Mouse (Mus musculus): ENCODE measurements around the gene Homer2.

Gene Homer2

GRCm38 (mm10) chr7:81585326-81585725 lies 122.0 kb downstream of the Homer2 start:
- in situ Hi-C loops (cut with MboI), result no loop called here

DNA sequence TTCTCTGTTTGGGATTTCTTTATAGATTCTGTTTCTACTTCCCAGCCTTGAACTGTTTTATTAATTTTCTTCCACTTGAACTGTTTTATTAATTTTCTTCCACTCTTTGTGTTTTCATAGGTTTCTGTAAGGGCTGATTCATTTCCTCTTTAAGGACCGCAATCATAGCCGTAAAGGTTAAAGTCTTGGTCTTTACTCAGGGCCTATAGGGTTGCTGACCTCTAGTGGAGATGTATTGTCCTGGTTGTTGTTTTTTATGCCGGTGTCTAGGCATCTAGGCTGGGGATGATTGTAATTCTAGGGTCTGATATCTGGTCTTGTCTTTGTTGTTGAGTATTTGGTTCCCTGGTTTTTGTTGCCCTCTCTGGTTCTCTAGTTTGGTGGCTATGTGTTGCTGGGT lies 123.8 kb downstream of the Homer2 start:
- in situ Hi-C loops (cut with MboI), result no loop called here

GRCm38 (mm10) chr7:81579312-81579711 lies 128.0 kb downstream of the Homer2 start:
- in situ Hi-C loops (cut with MboI), result no loop called here

DNA sequence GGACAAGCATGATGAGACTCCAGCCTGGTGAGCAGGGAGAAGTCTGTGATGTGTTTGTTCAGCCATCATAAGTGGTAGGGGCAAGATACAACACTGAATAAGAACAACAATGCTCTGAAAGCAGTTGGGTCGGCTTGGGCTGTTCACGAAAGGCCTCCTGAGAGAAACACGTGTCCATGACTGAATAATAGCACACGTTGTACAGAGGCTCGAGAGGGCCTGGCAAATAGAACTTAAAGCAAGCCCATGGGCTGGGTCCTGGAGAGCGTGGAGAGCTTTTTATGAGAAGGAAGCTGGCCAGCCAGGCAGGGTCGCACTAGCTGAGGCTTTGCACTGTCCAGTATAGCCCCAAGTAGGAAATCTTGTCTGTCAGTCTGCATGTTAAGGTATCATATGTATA lies 128.9 kb downstream of the Homer2 start:
- in situ Hi-C loops (cut with MboI), result no loop called here

DNA sequence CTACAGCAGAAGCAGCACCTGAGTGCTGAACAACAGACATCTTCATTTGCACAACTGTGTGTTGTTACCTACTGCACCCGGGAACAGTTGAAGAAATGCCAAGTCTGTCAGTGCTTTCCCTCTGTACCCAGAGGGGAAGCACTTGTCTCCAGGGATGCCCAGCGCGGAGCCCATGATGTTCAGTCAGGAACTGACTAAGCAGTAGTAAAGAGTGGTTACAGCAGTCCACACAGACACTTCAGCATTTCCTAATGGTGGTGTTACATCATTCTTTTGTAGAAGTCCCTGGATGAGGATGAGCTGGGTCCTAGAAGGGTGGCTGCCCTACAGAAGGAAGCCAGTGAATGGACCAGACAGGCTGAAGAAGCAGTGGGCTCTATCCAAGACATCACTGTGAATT lies 129.5 kb downstream of the Homer2 start:
- in situ Hi-C loops (cut with MboI), result no loop called here

GRCm38 (mm10) chr7:81575606-81576005 lies 131.7 kb downstream of the Homer2 start:
- in situ Hi-C loops (cut with MboI), result no loop called here

DNA sequence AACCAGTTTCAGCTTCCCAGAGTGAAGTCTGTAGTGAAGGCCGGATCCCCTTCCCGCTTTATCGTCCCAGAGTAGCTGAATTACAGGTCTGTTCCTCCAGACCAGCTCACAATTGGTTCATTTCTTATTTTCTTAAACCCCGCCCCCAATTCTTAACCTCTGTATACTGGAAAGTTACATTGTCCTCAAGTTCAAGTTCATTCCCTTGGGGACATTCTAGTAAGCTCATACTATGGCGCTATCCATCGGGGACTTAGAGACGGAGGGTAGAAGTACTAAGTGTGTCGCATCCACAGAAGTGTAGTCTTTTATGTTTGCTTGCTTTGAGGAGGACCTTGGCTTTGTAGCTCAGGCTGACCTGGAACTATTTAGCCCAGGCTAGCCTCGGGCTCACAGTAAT lies 133.5 kb downstream of the Homer2 start:
- in situ Hi-C loops (cut with MboI), result no loop called here

GRCm38 (mm10) chr7:81573397-81573796 lies 133.9 kb downstream of the Homer2 start:
- in situ Hi-C loops (cut with MboI), result no loop called here

DNA sequence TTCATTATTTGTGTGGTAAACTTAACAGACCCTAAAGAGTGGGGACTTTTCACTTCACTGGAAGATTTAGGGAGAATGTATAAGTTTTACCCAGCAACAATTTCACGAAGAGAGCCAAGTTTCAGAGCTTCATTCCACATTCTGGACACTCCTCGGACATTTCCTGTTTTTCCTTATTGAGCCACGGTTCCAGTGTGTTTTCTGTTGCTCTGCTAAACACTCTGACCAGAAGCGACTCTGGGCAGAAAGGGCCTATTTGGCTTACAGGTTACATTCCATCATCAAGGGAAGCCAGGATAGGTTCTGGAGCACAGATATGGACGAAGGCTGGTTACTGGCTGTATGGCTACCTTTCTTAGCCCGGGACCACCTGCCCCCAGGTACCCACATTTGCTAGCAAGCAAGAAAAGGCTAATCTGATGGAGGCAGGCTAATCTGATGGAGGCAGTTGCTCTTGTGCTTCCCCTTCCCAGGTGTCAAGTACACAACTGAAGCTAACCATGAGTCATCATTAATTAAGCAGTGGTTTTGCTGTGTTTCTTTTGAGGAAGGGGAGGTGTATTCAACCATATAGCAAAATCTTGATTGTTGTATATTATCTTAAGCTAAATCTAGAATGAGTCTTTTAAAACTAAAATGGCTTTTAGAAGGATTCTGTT lies 134.6 kb downstream of the Homer2 start:
- in situ Hi-C loops (cut with MboI), result no loop called here

DNA sequence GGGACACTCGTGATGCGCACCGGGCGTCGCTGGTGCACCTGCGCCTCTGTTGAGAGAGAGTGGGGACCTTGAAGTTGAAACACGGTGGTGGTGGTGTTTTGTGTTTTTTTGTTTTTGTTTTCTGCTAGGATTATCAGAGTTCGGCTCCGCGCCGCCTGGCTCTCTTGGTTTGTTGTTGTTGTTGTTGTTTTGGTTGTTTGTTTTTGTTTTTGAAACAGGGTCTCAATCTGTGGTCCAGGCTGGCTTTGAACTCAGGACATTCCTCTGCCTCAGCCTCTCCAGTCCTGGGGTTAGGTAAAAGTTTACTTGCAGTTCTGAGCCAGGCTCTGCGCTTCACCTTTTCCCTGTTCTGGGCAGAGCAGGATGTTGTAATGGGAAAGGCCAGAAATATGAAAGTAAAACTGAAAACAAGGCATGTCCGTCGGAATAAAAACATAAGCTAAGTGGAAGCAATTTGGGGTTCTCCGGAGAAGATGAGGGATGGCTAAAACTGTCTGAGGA lies 135.3 kb downstream of the Homer2 start:
- in situ Hi-C loops (cut with MboI), result no loop called here

GRCm38 (mm10) chr7:81571108-81571940 lies 136.0 kb downstream of the Homer2 start, which contains the start of gene Whamm:
Whamm (plus strand) TSS chr7:81571266.
- in situ Hi-C loops (cut with MboI), result no loop called here

- in situ Hi-C loops (cut with MboI), result no loop called here
These were observed 136.6 kb downstream of the Homer2 start for GRCm38 (mm10) chr7:81570752-81571107.

GRCm38 (mm10) chr7:81570271-81570670 lies 137.1 kb downstream of the Homer2 start:
- in situ Hi-C loops (cut with MboI), result no loop called here

DNA sequence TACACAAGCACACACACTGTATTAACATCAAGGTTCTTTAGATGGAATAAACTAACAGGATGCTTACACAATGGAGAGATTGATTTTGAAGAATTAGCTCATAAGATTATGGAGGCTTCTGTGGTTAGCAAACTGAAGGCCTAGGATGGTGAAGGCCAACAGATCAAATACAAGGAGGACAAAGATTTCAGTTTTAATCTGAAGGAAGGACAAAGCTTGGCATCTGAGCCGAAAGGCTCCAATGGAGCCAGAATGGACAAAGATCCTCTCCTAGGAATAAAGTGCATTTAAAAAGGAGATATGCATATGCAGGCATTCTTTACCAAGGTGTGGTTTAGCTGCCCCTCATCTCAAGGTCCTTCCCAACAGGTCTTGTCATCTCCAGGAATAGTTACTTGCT lies 137.5 kb downstream of the Homer2 start:
- in situ Hi-C loops (cut with MboI), result no loop called here

- in situ Hi-C loops (cut with MboI), result no loop called here
These were observed 139.9 kb downstream of the Homer2 start for GRCm38 (mm10) chr7:81567396-81567795.

DNA sequence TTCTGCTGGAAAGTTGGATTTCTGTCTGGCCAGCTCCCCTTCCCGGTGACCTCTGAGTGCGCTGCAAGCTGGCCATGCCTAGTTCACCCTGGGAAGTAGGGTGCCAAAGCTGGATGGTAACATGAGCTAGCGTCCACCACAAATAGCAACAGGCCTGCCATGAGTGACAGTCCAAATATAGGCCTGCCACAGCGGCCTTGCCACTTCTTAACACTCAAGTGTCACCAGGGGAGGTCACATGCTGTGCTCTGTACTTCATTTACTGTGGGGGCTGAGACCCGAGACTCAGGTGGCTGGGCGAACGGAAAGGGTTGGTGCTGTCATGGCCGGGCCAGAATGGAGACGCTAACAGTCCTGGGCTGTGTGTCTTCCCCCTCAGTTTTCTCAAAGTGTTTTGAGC lies 140.4 kb downstream of the Homer2 start, which contains the start of gene Fsd2:
Fsd2 (minus strand) TSS at position 53 of the 400 bp plus-strand sequence.
- in situ Hi-C loops (cut with MboI), result no loop called here

GRCm38 (mm10) chr7:81566332-81566731 lies 141.0 kb downstream of the Homer2 start:
- in situ Hi-C loops (cut with MboI), result no loop called here

DNA sequence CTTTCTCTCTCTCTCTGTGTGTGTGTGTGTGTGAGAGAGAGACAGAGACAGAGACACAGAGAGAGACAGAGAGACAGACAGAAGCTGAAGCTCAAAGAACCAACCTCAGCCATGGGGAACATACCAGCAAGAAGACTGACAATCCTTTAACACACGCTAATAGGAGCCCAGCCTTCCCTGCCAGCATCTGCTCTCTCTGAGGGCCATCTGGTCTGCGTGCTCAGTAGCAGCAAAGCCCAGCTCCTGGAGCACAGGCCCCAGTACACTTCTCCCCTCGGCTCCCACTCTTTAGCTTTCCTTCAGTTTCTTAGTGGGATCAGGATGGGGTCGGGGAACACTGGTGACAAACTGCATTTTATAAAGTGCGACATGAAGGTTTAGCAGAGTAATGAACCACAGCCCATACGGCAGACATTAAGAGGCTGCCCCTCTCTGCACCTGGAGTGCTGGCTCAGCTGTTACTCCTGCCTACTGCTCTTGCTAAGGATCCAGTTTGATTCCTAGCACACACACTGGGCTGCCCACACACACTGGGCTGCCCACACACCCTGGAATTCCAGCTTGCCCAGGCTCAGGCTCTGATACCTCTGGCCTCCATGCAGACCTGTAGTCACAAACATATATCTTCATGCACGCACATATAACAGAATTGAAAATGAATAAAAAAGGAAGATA lies 141.8 kb downstream of the Homer2 start:
- in situ Hi-C loops (cut with MboI), result no loop called here

DNA sequence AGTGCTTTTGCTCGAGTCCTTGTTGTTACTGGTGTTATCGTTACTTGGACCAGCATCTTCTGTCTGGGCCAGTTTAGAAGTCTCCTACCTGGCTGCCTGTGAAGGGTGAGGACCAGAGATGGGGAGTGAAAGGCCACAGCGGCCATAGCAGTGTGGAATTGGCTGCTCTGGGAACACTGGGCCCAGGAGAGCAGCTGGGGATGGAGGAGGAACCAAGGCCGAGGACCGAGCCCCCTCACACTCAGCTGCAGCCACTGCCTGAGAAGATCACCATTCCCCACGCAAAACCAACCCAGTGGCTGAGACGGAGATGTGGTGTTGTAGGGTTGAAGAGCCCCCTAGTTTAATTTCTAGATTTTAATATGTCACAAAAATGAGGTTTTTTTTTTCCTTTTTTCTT lies 142.6 kb downstream of the Homer2 start:
- in situ Hi-C loops (cut with MboI), result no loop called here

- in situ Hi-C loops (cut with MboI), result no loop called here
These were observed 143.8 kb downstream of the Homer2 start for GRCm38 (mm10) chr7:81563506-81564015.

GRCm38 (mm10) chr7:81561211-81561610 lies 146.1 kb downstream of the Homer2 start:
- in situ Hi-C loops (cut with MboI), result no loop called here
